Mouse (Mus musculus) heart, embryonic 15.5 days (tissue): ENCODE data around the gene 6430550D23Rik. TPM values are rescaled to one million over a fixed set of nuclear protein-coding genes. Genes with fewer than 3 reads are reported as not detected.

Experiments
- ATAC-seq: fragments of 200-750 bp; cut with Nextera tagmentation; replicated peaks from 2 replicates; pipeline ENCODE4 v1.8.0; 2017; ENCODE audit warnings: low read depth, moderate TSS enrichment; ENCODE audit not compliant: insufficient number of reproducible peaks, insufficient read depth, low FRiP score
- H3K27ac ChIP-seq: fragments of 300-500 bp; sonication (generic); 2 replicates; pipeline ENCODE4 v1.5.1; 2015; ENCODE audit warnings: mild to moderate bottlenecking, inconsistent platforms
- H3K27me3 ChIP-seq: fragments of 300-500 bp; sonication (generic); 2 replicates; pipeline ENCODE4 v1.6.1; 2015; ENCODE audit warnings: inconsistent platforms
- H3K36me3 ChIP-seq: fragments of 300-500 bp; sonication (generic); 2 replicates; pipeline ENCODE4 v1.6.1; 2015; ENCODE audit warnings: mild to moderate bottlenecking, inconsistent platforms
- H3K4me1 ChIP-seq: fragments of 300-500 bp; sonication (generic); replicated peaks from 2 replicates; pipeline ENCODE4 v1.6.1; 2015; ENCODE audit warnings: inconsistent platforms
- H3K4me2 ChIP-seq: fragments of 300-500 bp; sonication (generic); 2 replicates; pipeline ENCODE4 v1.6.1; 2015; ENCODE audit warnings: inconsistent platforms, mild to moderate bottlenecking, moderate library complexity
- H3K4me3 ChIP-seq: fragments of 300-500 bp; sonication (generic); 2 replicates; pipeline ENCODE4 v1.5.1; 2015; ENCODE audit warnings: mild to moderate bottlenecking, inconsistent platforms
- H3K9ac ChIP-seq: fragments of 300-500 bp; sonication (generic); 2 replicates; pipeline ENCODE4 v1.6.1; 2015; ENCODE audit warnings: mild to moderate bottlenecking, inconsistent platforms
- H3K9me3 ChIP-seq: fragments of 300-500 bp; sonication (generic); replicated peaks from 2 replicates; pipeline ENCODE4 v1.6.1; 2016; ENCODE audit warnings: inconsistent platforms
- WGBS: fragments of 180-500 bp; shearing (Covaris S2); methylation state at CpG from one replicate; pipeline ENCODE4 v1.1.7; 2015; ENCODE audit warnings: mixed read lengths; 5-methylcytosine and 5-hydroxymethylcytosine counted together
- polyA plus RNA-seq: library from polyadenylated mRNA; unstranded; fragments of >200 nt; fragmentation: Nextera tagmentation; extraction: Ambion mirVana; gene quantifications from 2 replicates; pipeline ENCODE4 v1.2.1, GENCODE M21; 2015

Gene 6430550D23Rik
- polyA plus RNA-seq: 0.63 and 1.2 TPM in 2 replicates

DNA sequence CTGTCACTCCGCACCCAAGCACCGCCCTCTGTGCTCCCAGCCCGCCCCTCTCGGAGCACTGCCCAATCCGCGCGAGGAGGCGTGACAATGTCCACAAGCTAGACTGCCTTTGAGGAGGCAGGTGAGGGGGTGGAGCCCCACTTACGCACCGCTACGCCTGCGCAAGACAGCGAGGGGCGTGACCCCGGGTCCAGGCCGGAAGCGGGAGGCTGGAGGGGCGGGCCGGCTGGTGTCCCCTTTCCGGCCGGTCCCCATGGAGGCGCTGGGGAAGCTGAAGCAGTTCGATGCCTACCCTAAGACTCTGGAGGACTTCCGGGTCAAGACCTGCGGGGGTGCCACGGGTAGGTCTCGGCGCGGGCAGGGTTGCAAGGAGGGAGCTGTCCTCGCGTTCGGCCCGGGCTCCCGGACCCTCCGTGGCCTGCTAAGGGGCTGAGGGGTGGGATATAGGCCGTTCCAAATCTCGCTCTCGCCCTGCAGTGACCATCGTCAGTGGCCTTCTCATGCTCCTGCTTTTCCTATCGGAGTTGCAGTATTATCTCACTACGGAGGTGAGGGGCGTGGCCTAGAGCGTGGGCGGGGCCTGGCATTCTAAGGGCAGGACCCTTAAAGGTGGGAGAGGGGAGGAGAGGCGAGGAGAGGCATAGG, at the start of gene 6430550D23Rik, which contains the start of gene Ergic3:
Gene 6430550D23Rik, minus strand, starts transcription at position 90 of the 645 bp plus-strand sequence.
Gene Ergic3, plus strand, starts transcription at position 158 of the 645 bp plus-strand sequence.
- peak; percentile 100 for ATAC-seq
- Histone ChIP-seq H3K9ac (peak within 1 kb of the TSS; percentile 75), H3K27ac (peak within 1 kb of the TSS; percentile 75), H3K4me2 (peak within 1 kb of the TSS; percentile 69), H3K4me3 (peak within 1 kb of the TSS; percentile 82), H3K4me1 (peaks cover 7% of the 10 kb centered on the region), H3K27me3 (no peaks in the 10 kb centered on the region), H3K36me3 (peaks cover 32% of the 10 kb centered on the region), H3K9me3 (no peaks in the 10 kb centered on the region)
- WGBS: under 1% methylated on average over 45 of the region's 45 CpGs

DNA sequence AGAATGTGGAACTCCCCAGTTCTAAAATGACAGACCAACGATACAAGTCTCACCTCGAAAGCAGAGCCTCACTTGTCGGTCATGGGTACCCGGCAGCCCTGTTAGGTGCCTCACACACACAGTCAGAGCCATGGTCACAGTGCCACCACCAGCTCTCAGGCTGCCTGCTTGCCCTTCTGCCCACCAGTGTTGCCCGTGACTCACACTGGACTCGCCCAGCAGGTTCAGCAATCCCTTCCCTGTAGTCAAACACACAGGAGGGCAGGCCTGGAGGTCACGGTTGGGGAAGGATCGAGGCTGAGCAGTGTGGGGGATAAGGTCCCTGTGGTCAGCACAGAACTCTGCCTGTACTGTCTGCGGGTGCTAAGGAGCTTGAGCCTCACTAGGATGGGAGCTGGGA, 45.0 kb upstream of the 6430550D23Rik start, which contains the start of gene Fer1l4:
Gene Fer1l4, minus strand, starts transcription at position 132 of the 400 bp plus-strand sequence.
- peaks cover 38% of the 10 kb centered on the region for H3K27me3 ChIP-seq
- no peak within 1 kb of the TSS for H3K27ac ChIP-seq
- no peak for ATAC-seq
- H3K4me2 ChIP-seq: no peak within 1 kb of the TSS
- H3K4me1 ChIP-seq: 0 out of 2 replicates have a peak, but pooled peaks cover 3% of the 10 kb centered on the region
- 77% methylated on average over 9 of the region's 9 CpGs for WGBS
- no peak within 1 kb of the TSS for H3K9ac ChIP-seq
- no peaks in the 10 kb centered on the region for H3K9me3 ChIP-seq
- no peaks in the 10 kb centered on the region for H3K36me3 ChIP-seq
- no peak within 1 kb of the TSS for H3K4me3 ChIP-seq

DNA sequence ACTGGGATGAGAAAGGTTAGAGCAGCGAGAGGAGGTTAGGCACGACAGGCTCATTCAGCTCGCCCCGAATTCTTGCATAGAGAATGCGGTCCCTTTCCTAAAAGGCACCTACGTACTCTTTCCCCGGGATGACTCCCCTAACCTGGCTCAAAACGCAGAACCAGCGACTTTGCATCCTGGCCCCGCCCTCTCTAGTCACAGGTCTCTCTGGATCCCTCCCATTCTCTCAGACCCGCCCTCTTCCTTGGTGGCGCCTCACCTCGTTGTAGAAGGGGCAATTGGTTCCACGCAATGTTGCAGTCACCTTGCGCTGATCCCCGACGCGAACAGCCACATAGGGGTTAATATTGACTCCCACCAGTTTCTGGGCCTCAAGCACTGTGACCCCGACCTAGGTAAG, 40.2 kb upstream of the 6430550D23Rik start:
- WGBS: 7% methylated on average over 19 of the region's 19 CpGs
- H3K4me3 ChIP-seq: no peak overlapping the region
- H3K27me3 ChIP-seq: peaks cover 47% of the 10 kb centered on the region
- H3K9ac ChIP-seq: no peak overlapping the region; the same call in 1 of the 2 replicates
- ATAC-seq: no peak
- H3K9me3 ChIP-seq: no peaks in the 10 kb centered on the region
- no peaks in the 10 kb centered on the region for H3K36me3 ChIP-seq
- H3K27ac ChIP-seq: no peak overlapping the region
- H3K4me1 ChIP-seq: 0 out of 2 replicates have a peak, but pooled peaks cover 6% of the 10 kb centered on the region
- H3K4me2 ChIP-seq: peak overlapping the region; percentile 28

DNA sequence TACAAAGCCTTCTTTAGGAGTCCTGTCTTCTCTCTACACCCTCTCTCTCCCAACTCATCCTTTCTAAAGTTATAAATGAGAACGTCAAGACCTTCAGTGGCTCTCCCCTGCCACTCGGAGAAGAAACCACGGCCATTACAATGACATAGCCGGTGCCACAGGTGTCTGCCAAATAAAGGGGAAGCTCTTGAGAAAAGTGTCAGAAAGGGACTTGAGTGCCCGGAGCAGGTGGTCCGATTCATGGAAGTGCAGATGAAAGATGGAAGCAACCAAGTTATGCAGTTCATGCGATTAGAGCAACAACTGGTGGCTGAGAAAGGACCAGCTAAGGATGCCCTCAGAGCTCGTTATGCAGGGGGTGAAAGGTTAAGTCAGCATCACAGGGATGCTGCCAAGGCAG, 35.1 kb upstream of the 6430550D23Rik start:
- Histone ChIP-seq H3K4me1 (0 out of 2 replicates have a peak, but pooled peaks cover 4% of the 10 kb centered on the region), H3K27ac (no peak overlapping the region), H3K9ac (no peak overlapping the region), H3K4me3 (no peak overlapping the region), H3K9me3 (no peaks in the 10 kb centered on the region), H3K4me2 (no peak overlapping the region), H3K36me3 (no peaks in the 10 kb centered on the region), H3K27me3 (peaks cover 15% of the 10 kb centered on the region)
- no peak for ATAC-seq
- 78% methylated on average over 8 of the region's 8 CpGs for WGBS

GRCm38 (mm10) chr2:156039390-156039789, 31.6 kb upstream of the 6430550D23Rik start:
- Histone ChIP-seq H3K9me3 (no peaks in the 10 kb centered on the region), H3K36me3 (no peaks in the 10 kb centered on the region), H3K4me3 (no peak overlapping the region), H3K4me1 (no peaks in the 10 kb centered on the region), H3K4me2 (no peak overlapping the region), H3K27ac (no peak overlapping the region), H3K9ac (no peak overlapping the region), H3K27me3 (no peaks in the 10 kb centered on the region)
- WGBS: 83% methylated on average over 3 of the region's 3 CpGs
- no peak for ATAC-seq

DNA sequence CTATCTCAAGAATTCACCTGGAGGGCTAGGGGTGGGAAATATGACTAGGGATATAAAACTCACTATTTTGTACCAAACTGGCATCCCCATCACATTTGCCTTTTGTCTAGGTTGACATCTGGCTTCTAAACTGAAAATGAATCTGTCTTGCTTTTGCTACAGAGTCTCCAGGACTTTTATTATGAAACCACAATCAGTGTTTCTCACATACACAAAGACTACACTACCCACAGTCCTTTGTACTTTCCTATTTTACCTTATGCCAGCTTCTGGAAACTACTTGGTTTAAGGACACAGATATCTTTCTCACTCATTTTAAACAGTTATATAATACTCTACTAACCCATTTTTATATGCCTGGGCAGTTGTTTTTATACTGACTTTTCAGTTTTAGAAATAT, 17.7 kb upstream of the 6430550D23Rik start:
- Histone ChIP-seq H3K4me1 (no peaks in the 10 kb centered on the region), H3K9ac (no peak overlapping the region), H3K27ac (no peak overlapping the region), H3K27me3 (no peaks in the 10 kb centered on the region), H3K9me3 (no peaks in the 10 kb centered on the region), H3K4me2 (no peak overlapping the region), H3K36me3 (no peaks in the 10 kb centered on the region), H3K4me3 (no peak overlapping the region)
- no peak for ATAC-seq

DNA sequence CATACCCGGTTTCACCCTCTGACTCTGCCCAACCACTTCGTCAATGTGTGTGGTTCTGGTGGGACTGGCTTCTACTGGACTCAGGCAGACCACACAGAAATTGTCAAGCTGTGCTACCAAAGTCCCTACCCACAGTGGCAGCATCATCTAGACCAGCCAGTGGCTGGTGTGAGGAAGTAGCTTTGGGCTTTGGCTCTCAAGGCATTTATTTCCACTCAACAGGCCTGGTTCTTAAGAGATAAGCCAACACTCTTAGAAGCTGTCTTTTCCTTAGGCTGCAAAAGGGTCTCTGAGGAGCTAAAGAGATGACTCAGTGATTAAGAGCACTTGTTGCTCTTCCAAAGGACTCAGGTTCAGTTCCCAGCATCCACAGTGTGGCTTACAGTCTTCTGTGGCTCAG, 14.0 kb upstream of the 6430550D23Rik start:
- Histone ChIP-seq H3K9me3 (no peaks in the 10 kb centered on the region), H3K36me3 (peaks cover 18% of the 10 kb centered on the region), H3K27ac (no peak overlapping the region), H3K4me2 (no peak overlapping the region), H3K4me1 (no peaks in the 10 kb centered on the region), H3K9ac (no peak overlapping the region), H3K27me3 (no peaks in the 10 kb centered on the region), H3K4me3 (no peak overlapping the region)
- ATAC-seq: no peak
- 84% methylated on average over 2 of the region's 2 CpGs for WGBS

DNA sequence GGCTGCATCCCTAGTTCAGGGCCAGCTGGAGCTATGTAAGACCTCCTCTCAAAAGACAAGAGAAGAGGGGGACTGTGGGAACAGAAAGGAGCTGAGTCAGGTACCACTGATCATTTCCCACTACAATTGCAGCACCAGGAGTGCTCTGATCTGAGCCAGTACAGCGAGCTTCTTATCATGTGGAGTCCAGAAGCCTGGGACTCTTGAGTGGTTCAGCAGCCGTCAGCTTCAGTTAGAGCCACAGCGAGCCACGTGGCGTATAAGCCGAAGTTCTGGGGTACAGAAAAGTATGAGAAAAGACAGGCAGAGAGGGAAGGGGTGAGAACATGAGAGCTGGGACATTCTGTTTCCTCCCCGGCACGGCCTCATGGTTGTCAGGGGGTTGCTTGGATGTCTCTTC, 13.4 kb upstream of the 6430550D23Rik start:
- no peak overlapping the region for H3K27ac ChIP-seq
- WGBS: 65% methylated on average over 8 of the region's 8 CpGs
- H3K27me3 ChIP-seq: no peaks in the 10 kb centered on the region
- H3K4me2 ChIP-seq: no peak overlapping the region
- no peaks in the 10 kb centered on the region for H3K9me3 ChIP-seq
- no peaks in the 10 kb centered on the region for H3K4me1 ChIP-seq
- ATAC-seq: no peak
- no peak overlapping the region for H3K4me3 ChIP-seq
- peaks cover 24% of the 10 kb centered on the region for H3K36me3 ChIP-seq
- no peak overlapping the region for H3K9ac ChIP-seq

- Histone ChIP-seq H3K27me3 (no peaks in the 10 kb centered on the region), H3K4me1 (no peaks in the 10 kb centered on the region), H3K36me3 (peaks cover 54% of the 10 kb centered on the region), H3K4me2 (no peak overlapping the region), H3K4me3 (no peak overlapping the region), H3K9ac (no peak overlapping the region), H3K27ac (no peak overlapping the region), H3K9me3 (no peaks in the 10 kb centered on the region)
- WGBS: 89% methylated on average over 3 of the region's 3 CpGs
- ATAC-seq: no peak
Observed at GRCm38 (mm10) chr2:156018106-156018505, 10.3 kb upstream of the 6430550D23Rik start.

GRCm38 (mm10) chr2:156005393-156005792, 2.4 kb downstream of the 6430550D23Rik start:
- Histone ChIP-seq H3K9me3 (no peaks in the 10 kb centered on the region), H3K4me2 (no peak overlapping the region), H3K27ac (no peak overlapping the region), H3K4me1 (peaks cover 7% of the 10 kb centered on the region), H3K36me3 (peaks cover 12% of the 10 kb centered on the region; the same call in 1 of the 2 replicates), H3K9ac (no peak overlapping the region), H3K27me3 (no peaks in the 10 kb centered on the region), H3K4me3 (no peak overlapping the region)
- WGBS: 90% methylated on average over 4 of the region's 4 CpGs
- ATAC-seq: no peak

- peak overlapping the region; percentile 54 for H3K27ac ChIP-seq
- peak; percentile 57; the same call in 1 of the 2 replicates for ATAC-seq
- H3K9ac ChIP-seq: 0 out of 2 replicates have a peak overlapping the region, but pooled peaks have one; percentile 4
- peaks cover 74% of the 10 kb centered on the region for H3K36me3 ChIP-seq
- H3K4me3 ChIP-seq: no peak overlapping the region
- H3K9me3 ChIP-seq: no peaks in the 10 kb centered on the region
- H3K4me2 ChIP-seq: no peak overlapping the region
- 50% methylated on average over 14 of the region's 14 CpGs for WGBS
- H3K4me1 ChIP-seq: peaks cover 24% of the 10 kb centered on the region
- H3K27me3 ChIP-seq: no peaks in the 10 kb centered on the region
Observed at GRCm38 (mm10) chr2:155991863-155992321, 15.9 kb downstream of the 6430550D23Rik start.

GRCm38 (mm10) chr2:155991151-155991550, 16.6 kb downstream of the 6430550D23Rik start:
- Histone ChIP-seq H3K4me2 (no peak overlapping the region), H3K4me1 (peaks cover 24% of the 10 kb centered on the region), H3K36me3 (peaks cover 74% of the 10 kb centered on the region), H3K9me3 (no peaks in the 10 kb centered on the region), H3K27me3 (no peaks in the 10 kb centered on the region), H3K9ac (no peak overlapping the region), H3K27ac (no peak overlapping the region), H3K4me3 (no peak overlapping the region)
- ATAC-seq: no peak
- WGBS: 77% methylated on average over 10 of the region's 10 CpGs
